Mouse (Mus musculus) cortical plate, adult 2 months (tissue): ENCODE data around the gene Kcnj14.

Experiments used
- CTCF ChIP-seq: fragments of 200-500 bp; IDR thresholded peaks from 2 replicates; pipeline ENCODE4 v1.5.1; 2011; ENCODE audit warnings: mild to moderate bottlenecking, control low read depth, low read length; ENCODE audit not compliant: insufficient read depth; ENCODE audit errors: extremely low read depth
- POLR2A ChIP-seq: fragments of 200-500 bp; IDR thresholded peaks from 2 replicates; pipeline ENCODE4 v1.6.1; 2011; ENCODE audit warnings: mild to moderate bottlenecking, low read length, control low read depth; ENCODE audit not compliant: insufficient read depth; ENCODE audit errors: extremely low read depth

- TF ChIP-seq CTCF (no peak), POLR2A (peak; percentile 69; the same call in 1 of the 2 replicates)
Measured at GRCm38 (mm10) chr7:45830427-45831127, 6.0 kb upstream of the Kcnj14 start, which contains the start of gene Grwd1.
